Mouse (Mus musculus): ENCODE results near the gene Stx6. TPM values are rescaled to one million over a fixed set of nuclear protein-coding genes. Genes with fewer than 3 reads are reported as not detected.

Stx6 gene
- total and polyA plus RNA-seq, 2 experiments, result 10.1 to 11.7 TPM

- H3K27me3 ChIP-seq (ENCODE audit: control insufficient read depth, insufficient read depth, low read length), result no peaks in the 10 kb centered on the region
- no peaks in the 10 kb centered on the region; the same call in 1 of the 2 replicates for H3K4me1 ChIP-seq (ENCODE audit: control insufficient read depth, insufficient read depth, low read length)
- H3K27ac ChIP-seq (replicated peaks; ENCODE audit: insufficient read depth, low read depth, low read length), result no peak overlapping the region
- no peak for DNase-seq (ENCODE audit: extremely low read depth, low read depth, low spot score)
- WGBS, result 83% methylated on average over 2 of the region's 2 CpGs
- no peak overlapping the region for H3K9ac ChIP-seq (ENCODE audit: low read depth, low read length)
- no peaks in the 10 kb centered on the region for H3K79me2 ChIP-seq (ENCODE audit: control insufficient read depth, insufficient read depth, low read length)
- H3K4me3 ChIP-seq (ENCODE audit: insufficient read depth, low read depth, low read length), result no peak overlapping the region
- TF ChIP-seq POLR2A (IDR thresholded peaks at IDR 0.05; ENCODE audit: extremely low read depth, insufficient read depth, low read length) (no peak), CTCF (IDR thresholded peaks at IDR 0.05; ENCODE audit: low read depth, low read length) (no peak)
- no peaks in the 10 kb centered on the region for H3K36me3 ChIP-seq (ENCODE audit: control insufficient read depth, insufficient read depth, low read length)
These were observed 11.3 kb upstream of the Stx6 start for GRCm38 (mm10) chr1:155147228-155147627.

- no peak overlapping the region for H3K9ac ChIP-seq (ENCODE audit: low read depth, low read length)
- no peaks in the 10 kb centered on the region for H3K36me3 ChIP-seq (ENCODE audit: control insufficient read depth, insufficient read depth, low read length)
- H3K27me3 ChIP-seq (ENCODE audit: control insufficient read depth, insufficient read depth, low read length), result no peaks in the 10 kb centered on the region
- no peak overlapping the region for H3K27ac ChIP-seq (replicated peaks; ENCODE audit: insufficient read depth, low read depth, low read length)
- H3K79me2 ChIP-seq (ENCODE audit: control insufficient read depth, insufficient read depth, low read length), result no peaks in the 10 kb centered on the region
- no peak for DNase-seq (ENCODE audit: extremely low read depth, low read depth, low spot score)
- H3K4me3 ChIP-seq (ENCODE audit: insufficient read depth, low read depth, low read length), result no peak overlapping the region
- 94% methylated on average over 3 of the region's 3 CpGs for WGBS
- no peaks in the 10 kb centered on the region; the same call in 1 of the 2 replicates for H3K4me1 ChIP-seq (ENCODE audit: control insufficient read depth, insufficient read depth, low read length)
- TF ChIP-seq CTCF (IDR thresholded peaks at IDR 0.05; ENCODE audit: low read depth, low read length), result no peak
These were observed 9.1 kb upstream of the Stx6 start for GRCm38 (mm10) chr1:155149403-155149802.

GRCm38 (mm10) chr1:155150821-155151220, 7.7 kb upstream of the Stx6 start:
- no peak overlapping the region for H3K27ac ChIP-seq (replicated peaks; ENCODE audit: insufficient read depth, low read depth, low read length)
- H3K79me2 ChIP-seq (ENCODE audit: control insufficient read depth, insufficient read depth, low read length), result no peaks in the 10 kb centered on the region
- H3K9ac ChIP-seq (ENCODE audit: low read depth, low read length), result no peak overlapping the region
- H3K4me1 ChIP-seq (ENCODE audit: control insufficient read depth, insufficient read depth, low read length), result no peaks in the 10 kb centered on the region
- TF ChIP-seq POLR2A (IDR thresholded peaks at IDR 0.05; ENCODE audit: extremely low read depth, insufficient read depth, low read length) (no peak), CTCF (IDR thresholded peaks at IDR 0.05; ENCODE audit: low read depth, low read length) (no peak)
- H3K4me3 ChIP-seq (ENCODE audit: insufficient read depth, low read depth, low read length), result no peak overlapping the region
- no peaks in the 10 kb centered on the region for H3K36me3 ChIP-seq (ENCODE audit: control insufficient read depth, insufficient read depth, low read length)
- no peaks in the 10 kb centered on the region for H3K27me3 ChIP-seq (ENCODE audit: control insufficient read depth, insufficient read depth, low read length)
- WGBS, result 71% methylated on average over 5 of the region's 5 CpGs
- DNase-seq (ENCODE audit: extremely low read depth, low read depth, low spot score), result no peak

- Histone ChIP-seq H3K4me1 (ENCODE audit: control insufficient read depth, insufficient read depth, low read length) (no peaks in the 10 kb centered on the region), H3K27me3 (ENCODE audit: control insufficient read depth, insufficient read depth, low read length) (no peaks in the 10 kb centered on the region), H3K4me3 (ENCODE audit: insufficient read depth, low read depth, low read length) (no peak overlapping the region), H3K27ac (replicated peaks; ENCODE audit: insufficient read depth, low read depth, low read length) (no peak overlapping the region), H3K9ac (ENCODE audit: low read depth, low read length) (no peak overlapping the region), H3K79me2 (ENCODE audit: control insufficient read depth, insufficient read depth, low read length) (0 out of 2 replicates have a peak, but pooled peaks cover under 1% of the 10 kb centered on the region), H3K36me3 (ENCODE audit: control insufficient read depth, insufficient read depth, low read length) (no peaks in the 10 kb centered on the region)
- no peak for TF ChIP-seq CTCF (IDR thresholded peaks at IDR 0.05; ENCODE audit: low read depth, low read length)
- no peak for TF ChIP-seq POLR2A (IDR thresholded peaks at IDR 0.05; ENCODE audit: extremely low read depth, insufficient read depth, low read length)
- 77% methylated on average over 4 of the region's 4 CpGs for WGBS
- DNase-seq (ENCODE audit: extremely low read depth, low read depth, low spot score), result no peak
These were observed 4.6 kb upstream of the Stx6 start for GRCm38 (mm10) chr1:155153906-155154305.

GRCm38 (mm10) chr1:155158970-155159484, 512 bp downstream of the Stx6 start:
- no peaks in the 10 kb centered on the region for H3K27me3 ChIP-seq (ENCODE audit: control insufficient read depth, insufficient read depth, low read length)
- H3K4me3 ChIP-seq (ENCODE audit: insufficient read depth, low read depth, low read length), result peak overlapping the region; percentile 91
- peaks cover 14% of the 10 kb centered on the region for H3K79me2 ChIP-seq (ENCODE audit: control insufficient read depth, insufficient read depth, low read length)
- WGBS, result under 1% methylated on average over 46 of the region's 46 CpGs
- H3K9ac ChIP-seq (ENCODE audit: low read depth, low read length), result peak overlapping the region; percentile 92
- H3K36me3 ChIP-seq (ENCODE audit: control insufficient read depth, insufficient read depth, low read length), result no peaks in the 10 kb centered on the region
- peak overlapping the region; percentile 53 for H3K27ac ChIP-seq (replicated peaks; ENCODE audit: insufficient read depth, low read depth, low read length)
- TF ChIP-seq CTCF (IDR thresholded peaks at IDR 0.05; ENCODE audit: low read depth, low read length) (0 out of 2 replicates have a peak, but pooled peaks have one; percentile 5), POLR2A (IDR thresholded peaks at IDR 0.05; ENCODE audit: extremely low read depth, insufficient read depth, low read length) (no peak)
- peak; percentile 42 for DNase-seq (ENCODE audit: extremely low read depth, low read depth, low spot score)
- peaks cover 3% of the 10 kb centered on the region; the same call in 1 of the 2 replicates for H3K4me1 ChIP-seq (ENCODE audit: control insufficient read depth, insufficient read depth, low read length)

GRCm38 (mm10) chr1:155167453-155167852, 8.9 kb downstream of the Stx6 start:
- Histone ChIP-seq H3K4me3 (ENCODE audit: insufficient read depth, low read depth, low read length) (no peak overlapping the region), H3K79me2 (ENCODE audit: control insufficient read depth, insufficient read depth, low read length) (peaks cover 29% of the 10 kb centered on the region), H3K27me3 (ENCODE audit: control insufficient read depth, insufficient read depth, low read length) (no peaks in the 10 kb centered on the region), H3K4me1 (ENCODE audit: control insufficient read depth, insufficient read depth, low read length) (peaks cover 8% of the 10 kb centered on the region), H3K27ac (replicated peaks; ENCODE audit: insufficient read depth, low read depth, low read length) (no peak overlapping the region), H3K36me3 (ENCODE audit: control insufficient read depth, insufficient read depth, low read length) (no peaks in the 10 kb centered on the region), H3K9ac (ENCODE audit: low read depth, low read length) (no peak overlapping the region)
- WGBS, result 73% methylated on average over 3 of the region's 3 CpGs
- no peak for DNase-seq (ENCODE audit: extremely low read depth, low read depth, low spot score)
- TF ChIP-seq POLR2A (IDR thresholded peaks at IDR 0.05; ENCODE audit: extremely low read depth, insufficient read depth, low read length), result no peak
- no peak for TF ChIP-seq CTCF (IDR thresholded peaks at IDR 0.05; ENCODE audit: low read depth, low read length)
